Mouse (Mus musculus): ENCODE results near the gene Gm10778.
"Not testable (repeated sequence)": the region's sequence is repeated elsewhere in the genome, so short reads cannot be mapped to it uniquely, and the experiment has no call there.

Gene Gm10778

GRCm38 (mm10) chr10:81627836-81628220 is 21.0 kb upstream of the Gm10778 start:
- no peak for DNase-seq (ENCODE audit: low read depth, low spot score)

GRCm38 (mm10) chr10:81628390-81628789 is 20.5 kb upstream of the Gm10778 start, which contains the start of gene Ankrd24:
TSS of gene Ankrd24 (plus strand) at chr10:81628540.
- DNase-seq (ENCODE audit: low read depth, low spot score), result no peak

- DNase-seq (ENCODE audit: low read depth, low spot score), result peak; percentile 98
Observed at GRCm38 (mm10) chr10:81633253-81634099, 15.4 kb upstream of the Gm10778 start.

GRCm38 (mm10) chr10:81636338-81636737 is 12.5 kb upstream of the Gm10778 start:
- DNase-seq (ENCODE audit: low read depth, low spot score), result peak; percentile 70

- DNase-seq (ENCODE audit: low read depth, low spot score), result no peak
Observed at GRCm38 (mm10) chr10:81638101-81638500, 10.8 kb upstream of the Gm10778 start.

GRCm38 (mm10) chr10:81640825-81641224 is 8.0 kb upstream of the Gm10778 start:
- DNase-seq (ENCODE audit: low read depth, low spot score), result peak; percentile 92

GRCm38 (mm10) chr10:81641566-81641965 is 7.3 kb upstream of the Gm10778 start:
- DNase-seq (ENCODE audit: low read depth, low spot score), result no peak

GRCm38 (mm10) chr10:81641978-81642647 is 6.7 kb upstream of the Gm10778 start:
- DNase-seq (ENCODE audit: low read depth, low spot score), result no peak

GRCm38 (mm10) chr10:81642648-81643448 is 6.0 kb upstream of the Gm10778 start:
- peak; percentile 51 for DNase-seq (ENCODE audit: low read depth, low spot score)

- DNase-seq (ENCODE audit: low read depth, low spot score), result peak; percentile 96
Observed at GRCm38 (mm10) chr10:81643449-81644055, 5.3 kb upstream of the Gm10778 start.

- DNase-seq (ENCODE audit: low read depth, low spot score), result no peak
Observed at GRCm38 (mm10) chr10:81644162-81644561, 4.7 kb upstream of the Gm10778 start.

- DNase-seq (ENCODE audit: low read depth, low spot score), result no peak
Observed at GRCm38 (mm10) chr10:81644716-81645115, 4.1 kb upstream of the Gm10778 start.

GRCm38 (mm10) chr10:81645391-81645790 is 3.5 kb upstream of the Gm10778 start:
- no peak for DNase-seq (ENCODE audit: low read depth, low spot score)

- DNase-seq (ENCODE audit: low read depth, low spot score), result no peak
Observed at GRCm38 (mm10) chr10:81646015-81646555, 2.8 kb upstream of the Gm10778 start.

GRCm38 (mm10) chr10:81655178-81655577 is 6.3 kb downstream of the Gm10778 start:
- DNase-seq (ENCODE audit: low read depth, low spot score), result peak; percentile 94

GRCm38 (mm10) chr10:81656174-81656573 is 7.3 kb downstream of the Gm10778 start:
- DNase-seq (ENCODE audit: low read depth, low spot score), result peak; percentile 66

GRCm38 (mm10) chr10:81687114-81687513 is 38.3 kb downstream of the Gm10778 start:
- not testable (repeated sequence) for DNase-seq (ENCODE audit: low read depth, low spot score)

- DNase-seq (ENCODE audit: low read depth, low spot score), result not testable (repeated sequence)
Observed at GRCm38 (mm10) chr10:81704531-81705301, 55.9 kb downstream of the Gm10778 start, which contains the start of gene Zfp433. TSS of gene Zfp433 (plus strand) at chr10:81704825.
